Mouse (Mus musculus) kidney, postnatal 10 days (tissue): ENCODE results near the gene Hyal5.

Experiments
- DNase-seq: peaks from one replicate; pipeline ENCODE4 v3.0.0; 2021; ENCODE audit warnings: mixed read lengths

The Hyal5 gene

DNA sequence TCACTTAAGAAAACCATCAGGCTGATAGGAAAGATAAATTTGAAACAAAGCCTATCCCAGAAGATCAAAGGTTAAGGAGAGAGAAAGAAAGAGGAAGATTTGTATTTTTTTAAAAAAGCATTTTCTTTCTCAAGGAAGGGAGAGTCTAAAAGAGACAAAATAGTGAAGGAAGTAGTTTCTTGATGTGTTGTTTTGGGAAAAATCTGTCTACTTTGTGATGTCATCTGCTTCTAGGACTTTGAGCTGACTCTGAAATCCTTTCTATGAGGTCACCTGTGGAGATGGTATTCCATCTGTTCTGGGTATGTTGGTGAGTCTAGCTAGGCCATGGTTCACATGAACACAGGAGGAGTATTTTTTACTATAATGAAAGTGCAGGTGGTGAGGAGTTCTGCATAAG is at the start of gene Hyal5:
Gene Hyal5, plus strand, starts transcription at position 301 of the 400 bp plus-strand sequence.
- DNase-seq: no peak

DNA sequence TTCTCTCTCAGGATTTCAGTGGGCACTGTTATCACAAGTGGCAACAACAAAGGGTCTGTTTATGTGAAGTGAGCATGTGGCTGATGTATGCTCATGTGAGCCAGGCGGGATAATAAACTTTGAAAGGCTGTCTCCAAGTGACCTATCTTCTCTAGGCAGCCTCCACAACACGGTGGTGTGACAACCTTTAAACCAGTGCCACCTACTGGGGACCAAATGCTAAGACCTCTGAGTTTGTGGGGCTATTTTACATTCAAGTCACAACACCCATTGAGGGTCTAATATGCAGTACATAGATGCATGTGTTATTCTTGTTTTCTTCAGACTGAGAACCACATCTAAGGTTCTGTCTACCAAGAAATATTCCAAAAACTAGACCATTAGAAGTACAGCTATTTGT is 35.7 kb upstream of the Hyal5 start:
- no peak for DNase-seq

DNA sequence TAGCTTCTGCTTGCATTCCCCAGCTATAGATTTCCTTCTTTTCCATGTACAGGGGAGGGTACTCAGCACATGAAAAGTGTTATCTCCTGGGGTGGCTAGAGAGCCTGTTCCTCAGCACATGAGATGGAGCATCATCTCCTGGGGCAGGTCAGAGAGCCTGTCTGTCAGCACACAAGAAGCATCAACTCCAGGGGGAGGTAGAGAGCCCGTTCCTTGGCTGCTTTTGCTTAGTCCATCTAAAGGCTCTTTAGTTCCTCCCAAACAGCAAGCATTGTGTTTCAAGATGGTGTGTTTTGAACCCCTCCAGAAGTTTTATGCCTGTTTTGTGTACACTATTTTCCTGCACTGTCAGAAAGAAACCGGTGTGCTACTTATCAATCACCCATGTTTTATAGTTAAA is 2.5 kb downstream of the Hyal5 start:
- peak; percentile 6 for DNase-seq

DNA sequence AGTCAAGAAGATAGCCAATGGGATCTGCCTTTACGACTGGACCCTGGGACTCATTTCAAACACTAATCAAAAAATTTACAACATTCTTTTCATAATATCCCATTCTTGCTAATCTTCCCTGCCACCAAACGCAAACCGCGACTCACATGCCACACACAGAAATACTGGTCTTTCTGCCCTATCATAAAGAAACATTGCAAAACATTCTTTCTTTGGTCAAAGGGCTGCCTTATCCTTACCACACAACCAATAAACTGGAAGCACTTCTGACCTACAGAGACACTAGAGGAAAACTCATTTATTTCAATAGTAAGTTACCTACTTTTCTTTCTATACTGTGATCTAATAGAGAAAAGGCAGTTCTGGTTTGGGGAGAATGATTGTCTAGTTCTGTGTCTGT is 5.9 kb downstream of the Hyal5 start:
- DNase-seq: no peak

DNA sequence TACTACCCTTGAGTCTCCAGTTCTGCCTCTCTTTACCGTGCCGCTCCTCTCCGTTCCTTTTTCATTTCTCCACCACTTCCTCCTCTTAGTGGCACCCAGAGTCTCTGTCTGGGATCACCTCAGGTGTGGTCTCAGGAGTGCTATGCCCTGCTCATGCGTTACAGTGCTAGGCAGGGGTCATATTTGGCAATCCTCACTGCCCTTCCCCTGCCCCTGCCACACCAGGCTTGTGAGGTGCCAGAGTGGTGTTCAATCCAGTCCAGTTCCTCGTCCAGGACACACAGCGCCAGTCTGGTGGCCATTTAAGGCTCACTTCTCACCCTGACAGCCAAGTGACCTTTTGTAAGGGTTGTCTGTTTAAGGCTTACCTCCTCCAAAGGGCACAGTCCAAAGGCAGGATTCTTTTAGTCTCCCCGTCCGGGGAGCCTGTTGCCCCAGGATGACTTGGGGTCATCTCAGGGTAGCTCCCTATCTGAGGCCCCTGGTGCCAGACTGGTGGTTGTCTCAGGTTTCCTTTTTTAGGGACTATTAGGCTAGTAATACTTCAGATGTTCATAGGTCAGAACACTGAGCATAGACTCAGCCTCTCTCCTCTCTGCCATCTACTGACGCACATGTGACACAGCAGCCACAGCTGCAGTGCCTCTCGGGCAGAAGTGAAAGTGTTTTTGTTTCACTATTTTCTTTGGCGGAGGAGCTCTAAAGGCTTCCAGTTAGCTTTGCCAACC is 36.5 kb downstream of the Hyal5 start:
- DNase-seq: peak; percentile 47

DNA sequence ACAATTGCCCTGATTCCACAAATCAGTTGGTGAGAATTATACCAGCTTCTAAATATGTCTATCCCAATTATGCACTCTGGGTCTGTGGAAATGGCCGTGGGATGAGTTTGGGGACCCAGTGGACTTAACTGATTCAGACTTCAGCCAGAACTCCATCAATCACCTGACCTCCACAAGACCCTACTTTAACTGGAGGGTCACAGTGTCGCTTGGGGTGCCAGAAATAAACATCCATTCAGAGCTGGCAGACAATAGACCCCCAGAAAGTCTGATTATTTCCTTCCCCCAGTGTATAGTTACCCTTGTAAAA is 37.0 kb downstream of the Hyal5 start:
- no peak for DNase-seq

DNA sequence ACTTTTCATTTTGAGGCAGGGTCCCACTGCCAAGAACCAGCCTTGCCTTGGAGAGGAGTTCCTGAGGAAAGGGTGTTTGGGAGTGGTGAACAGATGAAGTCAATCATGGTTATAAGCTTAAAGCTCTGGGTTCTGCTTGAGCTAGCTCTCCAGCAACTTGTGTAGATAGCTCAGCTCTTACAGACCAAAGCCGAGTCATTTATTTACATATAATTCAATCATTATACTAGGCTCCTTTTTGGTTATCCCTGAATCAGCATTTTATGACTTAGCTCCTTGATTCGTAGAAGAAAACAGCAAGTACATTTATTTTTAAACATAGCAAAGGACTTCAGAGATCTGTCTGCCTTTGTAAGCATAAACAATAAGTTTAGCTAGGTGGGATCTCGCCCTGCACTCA is 47.3 kb downstream of the Hyal5 start:
- no peak for DNase-seq

DNA sequence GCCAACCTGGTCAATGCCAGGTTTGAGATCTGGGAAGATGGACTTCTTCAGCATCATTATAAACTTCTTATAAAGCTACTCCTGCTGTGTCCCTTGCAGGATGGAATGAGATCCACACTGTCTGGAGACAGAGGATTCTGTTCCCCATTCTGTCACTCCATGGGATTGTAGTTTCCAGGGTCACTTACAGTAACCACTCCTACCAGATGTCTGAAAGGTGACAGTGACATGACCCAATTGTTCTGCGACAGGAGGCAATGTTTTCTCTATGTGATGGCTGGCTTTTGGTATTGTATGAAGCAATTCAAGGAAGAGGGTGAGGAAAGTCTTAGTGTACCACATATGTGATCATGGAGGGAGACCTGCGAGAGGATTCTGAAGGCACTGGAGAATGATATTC is 50.0 kb downstream of the Hyal5 start:
- no peak for DNase-seq

DNA sequence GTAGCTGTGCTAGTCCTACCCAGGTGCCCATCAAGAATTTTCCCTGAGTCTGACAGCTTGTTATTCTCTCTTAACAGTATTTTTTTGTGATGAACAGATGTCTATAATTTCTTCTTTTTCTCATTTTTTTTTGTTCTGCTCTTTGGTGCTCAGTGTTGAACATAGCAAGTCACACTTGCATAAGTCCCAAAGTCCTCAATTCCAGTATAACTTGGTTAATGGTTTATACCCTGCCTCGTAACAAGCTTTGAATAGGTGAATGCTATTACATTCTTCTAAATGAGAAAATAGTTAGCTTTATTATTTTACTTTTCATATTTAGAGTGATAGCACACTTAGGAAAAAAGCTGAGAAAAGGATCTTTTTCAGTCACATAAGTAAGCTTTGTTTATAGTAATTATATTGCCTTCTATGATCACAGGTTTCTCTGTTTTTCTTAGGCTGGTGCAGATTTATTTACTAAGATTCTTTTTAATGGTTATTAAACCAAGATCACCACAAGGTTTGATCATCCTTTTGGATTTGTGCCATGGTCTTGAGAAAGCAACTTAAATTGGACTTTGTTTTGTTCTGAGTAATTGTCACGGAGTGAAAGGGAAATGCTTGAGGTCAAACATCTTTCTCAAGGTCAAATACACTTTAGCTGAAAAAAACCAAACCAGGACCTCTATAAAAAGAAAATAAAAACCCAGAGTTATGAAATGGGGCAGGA is 52.4 kb downstream of the Hyal5 start:
- no peak for DNase-seq

DNA sequence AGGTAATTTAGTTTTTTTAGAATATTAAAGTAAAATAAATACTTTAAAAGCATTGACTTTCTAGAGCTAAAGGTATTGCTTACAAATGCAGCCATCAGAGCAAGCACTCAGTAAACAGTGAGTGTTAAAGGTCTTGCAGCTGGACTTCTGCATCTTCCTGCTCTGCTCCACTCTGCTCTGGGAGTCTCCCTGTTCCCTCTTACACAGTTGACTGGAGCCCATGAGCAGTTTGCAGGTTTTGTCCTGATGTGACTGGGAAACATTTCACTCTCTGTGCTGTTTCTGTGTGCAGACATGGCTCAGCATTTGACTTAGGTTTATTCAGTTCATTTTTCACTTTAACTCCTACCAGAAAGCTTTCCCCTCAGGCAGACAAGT is 52.9 kb downstream of the Hyal5 start:
- peak; percentile 13 for DNase-seq

DNA sequence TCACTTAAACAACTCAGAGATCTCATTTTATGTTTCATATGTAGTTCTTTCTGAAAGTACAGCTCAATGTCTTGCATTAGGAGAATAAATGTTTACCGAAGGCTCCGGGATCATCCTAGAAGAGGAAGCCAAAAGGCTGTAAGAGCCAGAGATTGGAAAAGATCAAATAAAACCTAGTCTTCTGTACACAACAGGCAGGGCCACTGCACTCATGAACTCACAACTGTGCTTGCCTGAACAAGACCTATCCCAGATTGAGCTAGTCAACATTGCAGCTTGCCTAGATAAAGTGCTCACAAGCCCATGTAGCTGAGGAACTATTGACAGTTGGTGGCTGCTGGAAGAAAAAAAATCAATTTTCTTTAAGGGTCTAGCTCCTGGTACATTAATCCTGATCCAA is 55.8 kb downstream of the Hyal5 start:
- no peak for DNase-seq

DNA sequence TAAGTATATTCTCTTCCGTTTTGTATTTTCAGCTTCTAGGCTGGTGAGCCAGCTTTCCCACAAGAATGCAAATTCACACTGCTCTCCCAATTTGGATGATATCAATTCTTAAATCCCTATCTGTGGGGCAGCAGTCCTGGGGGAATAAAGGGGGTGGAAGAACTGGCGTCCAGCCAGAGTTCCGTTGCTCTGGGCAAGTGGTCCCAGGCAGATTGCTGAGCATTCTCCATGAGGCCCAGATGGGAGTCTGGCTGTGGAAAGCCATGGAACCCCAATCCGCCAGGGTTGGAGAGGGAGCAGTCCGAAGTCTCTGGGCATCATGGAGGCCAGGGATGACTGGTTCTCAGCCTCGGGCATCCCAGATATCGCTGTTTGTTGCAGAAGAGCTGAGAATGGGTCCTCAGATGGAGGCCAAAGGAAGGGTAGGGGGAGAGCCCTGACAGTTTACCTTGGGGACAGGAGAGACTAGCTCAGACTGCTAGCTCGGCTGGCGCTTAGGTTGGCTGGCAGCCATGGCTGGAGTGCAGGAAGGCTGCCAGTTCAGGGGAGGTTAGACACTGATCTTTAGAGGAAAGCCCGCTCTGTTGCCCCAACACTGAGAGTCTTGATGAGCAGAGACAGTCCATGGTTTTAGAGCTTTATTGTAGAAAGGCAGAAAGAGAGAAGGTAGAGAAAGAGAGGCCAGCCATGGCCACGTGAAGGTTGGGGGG is 67.4 kb downstream of the Hyal5 start:
- DNase-seq: no peak
